Mouse (Mus musculus): ENCODE data around the gene Nme7. TPM values are rescaled to one million over a fixed set of nuclear protein-coding genes. Genes with fewer than 3 reads are reported as not detected.
A peak's percentile ranks its signal among the peaks of the same experiment; 100 is the strongest.

The Nme7 gene
- polyA plus RNA-seq, 1 experiment from 2014 or later, result 30.4 TPM

DNA sequence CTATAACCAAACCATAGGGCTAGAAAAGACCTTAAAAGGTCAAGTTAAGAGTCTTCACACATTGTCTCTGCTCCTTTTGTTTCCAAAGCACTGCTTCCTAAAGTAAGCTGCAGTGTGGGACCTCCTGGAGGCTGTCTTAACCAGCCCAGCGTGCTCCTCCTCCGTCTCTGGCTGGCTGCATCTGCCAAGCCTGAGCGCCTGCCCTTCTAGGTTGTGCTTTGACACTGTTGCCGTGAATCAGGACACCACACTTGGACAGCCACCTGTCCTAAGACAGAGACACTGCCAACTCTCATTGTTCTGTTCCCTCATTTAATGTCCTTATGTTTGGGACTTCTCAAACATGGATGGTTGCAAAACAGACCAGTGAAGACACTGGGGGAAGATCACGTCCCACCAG, 102.6 kb downstream of the Nme7 start:
- no peaks in the 10 kb centered on the region for H3K4me1 ChIP-seq (replicated peaks; ENCODE audit: control insufficient read depth, insufficient read depth, low read length)
- H3K36me3 ChIP-seq (ENCODE audit: control insufficient read depth, insufficient read depth, low read length), result no peaks in the 10 kb centered on the region
- no peaks in the 10 kb centered on the region for H3K27me3 ChIP-seq (ENCODE audit: control insufficient read depth, insufficient read depth, low read length)
- DNase-seq (ENCODE audit: low spot score) (no peak), ATAC-seq (ENCODE audit: low FRiP score) (no peak)
- WGBS, result 43% methylated on average over 5 of the region's 5 CpGs
- H3K9ac ChIP-seq (ENCODE audit: low read depth, low read length), result no peak overlapping the region
- H3K4me3 ChIP-seq (ENCODE audit: low read depth, low read length), result no peak overlapping the region
- 0 out of 2 replicates have a peak, but pooled peaks cover 2% of the 10 kb centered on the region for H3K9me3 ChIP-seq (ENCODE audit: control insufficient read depth, low read length)
- no peak overlapping the region for H3K4me2 ChIP-seq (replicated peaks; ENCODE audit: low read depth, low read length)
- H3K27ac ChIP-seq (ENCODE audit: low read depth, low read length), result no peak overlapping the region

DNA sequence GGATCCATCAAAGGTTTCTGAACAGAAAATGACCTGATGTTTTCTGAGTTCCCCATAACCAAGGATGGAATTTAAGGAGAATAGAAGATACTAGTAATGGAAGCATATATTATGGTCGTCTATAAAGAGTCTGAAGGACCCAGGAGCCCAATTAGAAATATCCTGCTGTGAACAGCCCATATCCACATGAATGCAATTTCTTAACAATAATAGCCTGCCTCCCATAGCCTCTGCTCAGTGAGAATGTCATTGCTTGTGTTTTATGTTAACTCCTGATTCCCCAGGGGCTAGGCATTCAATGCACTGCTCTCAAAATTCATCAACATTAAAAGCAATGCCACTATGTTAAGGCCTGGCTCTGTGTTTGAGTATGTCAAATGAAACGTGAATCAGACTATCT, 104.7 kb downstream of the Nme7 start:
- 41% methylated on average over 2 of the region's 2 CpGs for WGBS
- Histone ChIP-seq H3K36me3 (ENCODE audit: control insufficient read depth, insufficient read depth, low read length) (no peaks in the 10 kb centered on the region), H3K27me3 (ENCODE audit: control insufficient read depth, insufficient read depth, low read length) (no peaks in the 10 kb centered on the region), H3K9ac (ENCODE audit: low read depth, low read length) (no peak overlapping the region), H3K4me3 (ENCODE audit: low read depth, low read length) (no peak overlapping the region), H3K4me1 (replicated peaks; ENCODE audit: control insufficient read depth, insufficient read depth, low read length) (no peaks in the 10 kb centered on the region), H3K4me2 (replicated peaks; ENCODE audit: low read depth, low read length) (no peak overlapping the region), H3K27ac (ENCODE audit: low read depth, low read length) (no peak overlapping the region), H3K9me3 (ENCODE audit: control insufficient read depth, low read length) (no peaks in the 10 kb centered on the region)
- DNase-seq (ENCODE audit: low spot score), result peak; percentile 12
- ATAC-seq (ENCODE audit: low FRiP score), result peak; percentile 47; the same call in 1 of the 2 replicates

DNA sequence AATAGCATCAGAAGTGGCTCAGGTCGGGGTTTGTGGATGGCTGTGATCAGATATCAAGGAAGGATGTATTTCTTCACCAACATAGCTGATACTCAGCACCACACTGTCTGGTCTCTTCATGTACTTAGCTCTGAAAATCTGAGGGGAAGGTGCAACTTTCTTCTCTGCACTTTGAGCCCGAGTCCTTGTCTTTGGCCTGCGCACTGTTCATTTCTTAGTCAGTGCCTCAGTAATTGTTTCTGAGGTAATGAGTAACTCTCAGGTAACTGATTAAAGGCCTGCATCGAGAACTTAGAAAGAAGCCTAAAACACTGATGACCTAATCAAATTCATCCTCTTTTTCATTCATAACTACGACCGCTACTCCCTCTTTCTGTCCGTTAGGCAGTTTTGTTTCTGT, 107.4 kb downstream of the Nme7 start:
- no peaks in the 10 kb centered on the region for H3K4me1 ChIP-seq (replicated peaks; ENCODE audit: control insufficient read depth, insufficient read depth, low read length)
- DNase-seq (ENCODE audit: low spot score) (no peak), ATAC-seq (ENCODE audit: low FRiP score) (no peak)
- H3K27me3 ChIP-seq (ENCODE audit: control insufficient read depth, insufficient read depth, low read length), result no peaks in the 10 kb centered on the region
- H3K27ac ChIP-seq (ENCODE audit: low read depth, low read length), result no peak overlapping the region
- no peak overlapping the region for H3K9ac ChIP-seq (ENCODE audit: low read depth, low read length)
- no peaks in the 10 kb centered on the region for H3K9me3 ChIP-seq (ENCODE audit: control insufficient read depth, low read length)
- H3K36me3 ChIP-seq (ENCODE audit: control insufficient read depth, insufficient read depth, low read length), result no peaks in the 10 kb centered on the region
- WGBS, result 87% methylated on average over 7 of the region's 7 CpGs
- H3K4me3 ChIP-seq (ENCODE audit: low read depth, low read length), result no peak overlapping the region
- no peak overlapping the region for H3K4me2 ChIP-seq (replicated peaks; ENCODE audit: low read depth, low read length)

DNA sequence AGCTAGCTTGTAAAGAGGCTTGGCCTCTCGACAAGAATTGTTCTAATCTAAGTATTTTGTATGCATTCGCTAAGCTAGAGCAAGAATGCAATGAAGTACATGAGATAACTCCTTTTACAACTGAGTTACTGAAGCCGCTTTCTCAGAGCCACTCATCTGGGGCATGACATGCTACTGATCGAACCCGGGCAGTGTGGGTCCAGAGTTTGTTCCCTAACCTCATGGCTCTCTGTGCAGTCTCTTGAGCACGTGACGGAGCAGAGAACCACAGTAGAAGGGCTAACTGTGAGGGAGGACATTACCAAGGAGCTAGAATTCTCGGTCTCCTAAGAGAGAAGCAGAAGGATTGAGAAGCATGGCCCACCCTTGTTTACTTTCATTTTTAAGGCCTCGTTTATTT, 109.0 kb downstream of the Nme7 start:
- 97% methylated on average over 9 of the region's 9 CpGs for WGBS
- no peak overlapping the region for H3K27ac ChIP-seq (ENCODE audit: low read depth, low read length)
- H3K4me2 ChIP-seq (replicated peaks; ENCODE audit: low read depth, low read length), result no peak overlapping the region
- no peaks in the 10 kb centered on the region for H3K27me3 ChIP-seq (ENCODE audit: control insufficient read depth, insufficient read depth, low read length)
- no peak overlapping the region for H3K4me3 ChIP-seq (ENCODE audit: low read depth, low read length)
- H3K36me3 ChIP-seq (ENCODE audit: control insufficient read depth, insufficient read depth, low read length), result no peaks in the 10 kb centered on the region
- DNase-seq (ENCODE audit: low spot score) (no peak), ATAC-seq (ENCODE audit: low FRiP score) (no peak)
- no peak overlapping the region for H3K9ac ChIP-seq (ENCODE audit: low read depth, low read length)
- no peaks in the 10 kb centered on the region for H3K9me3 ChIP-seq (ENCODE audit: control insufficient read depth, low read length)
- H3K4me1 ChIP-seq (replicated peaks; ENCODE audit: control insufficient read depth, insufficient read depth, low read length), result no peaks in the 10 kb centered on the region

DNA sequence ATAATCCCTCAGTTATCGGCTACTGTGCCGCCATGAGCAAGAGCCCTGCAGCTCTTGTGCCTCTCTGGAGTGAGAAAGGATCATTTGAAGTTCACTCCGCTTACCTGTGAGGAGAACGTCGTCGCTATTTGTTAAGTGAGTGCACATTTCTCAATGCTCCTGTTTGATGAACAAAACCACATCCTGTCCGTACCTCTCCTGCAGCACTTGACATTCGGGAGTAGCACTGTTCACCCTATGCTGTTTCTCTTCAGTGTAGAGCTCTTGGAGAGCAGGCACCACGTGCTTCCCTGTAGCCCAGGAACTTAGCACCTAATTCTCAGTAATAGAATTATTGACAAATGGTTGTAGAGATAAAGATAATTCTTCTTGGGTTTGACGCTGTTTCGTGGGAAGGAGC, 109.7 kb downstream of the Nme7 start:
- WGBS, result 94% methylated on average over 11 of the region's 11 CpGs
- H3K9me3 ChIP-seq (ENCODE audit: control insufficient read depth, low read length), result no peaks in the 10 kb centered on the region
- H3K36me3 ChIP-seq (ENCODE audit: control insufficient read depth, insufficient read depth, low read length), result no peaks in the 10 kb centered on the region
- no peak overlapping the region for H3K9ac ChIP-seq (ENCODE audit: low read depth, low read length)
- no peak overlapping the region for H3K4me2 ChIP-seq (replicated peaks; ENCODE audit: low read depth, low read length)
- no peak for DNase-seq (ENCODE audit: low spot score)
- no peaks in the 10 kb centered on the region for H3K27me3 ChIP-seq (ENCODE audit: control insufficient read depth, insufficient read depth, low read length)
- H3K4me3 ChIP-seq (ENCODE audit: low read depth, low read length), result no peak overlapping the region
- no peak overlapping the region for H3K27ac ChIP-seq (ENCODE audit: low read depth, low read length)
- no peak for ATAC-seq (ENCODE audit: low FRiP score)
- no peaks in the 10 kb centered on the region for H3K4me1 ChIP-seq (replicated peaks; ENCODE audit: control insufficient read depth, insufficient read depth, low read length)

DNA sequence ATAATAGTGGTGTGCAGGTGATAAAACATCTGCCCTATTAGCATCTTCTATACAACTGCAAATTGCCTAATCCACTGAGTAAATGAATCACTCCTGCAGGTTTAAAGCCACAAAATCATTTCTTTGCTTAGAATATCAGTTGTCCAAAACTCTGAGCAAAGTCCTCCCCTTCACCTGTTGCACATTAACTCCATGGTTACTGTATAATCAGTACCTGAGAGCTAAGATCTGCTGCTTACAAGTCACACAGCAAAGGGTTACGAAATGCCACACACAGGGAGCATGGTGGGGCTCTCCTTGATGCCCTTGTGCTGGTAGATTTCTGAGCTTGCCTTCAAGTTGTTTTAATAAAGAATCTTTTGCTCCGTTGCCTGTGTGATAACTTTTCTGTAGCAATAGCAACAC, 111.4 kb downstream of the Nme7 start:
- no peak for ATAC-seq (ENCODE audit: low FRiP score)
- H3K9ac ChIP-seq (ENCODE audit: low read depth, low read length), result no peak overlapping the region
- no peak overlapping the region for H3K4me3 ChIP-seq (ENCODE audit: low read depth, low read length)
- 75% methylated on average over 2 of the region's 2 CpGs for WGBS
- no peak overlapping the region for H3K4me2 ChIP-seq (replicated peaks; ENCODE audit: low read depth, low read length)
- no peaks in the 10 kb centered on the region for H3K36me3 ChIP-seq (ENCODE audit: control insufficient read depth, insufficient read depth, low read length)
- no peaks in the 10 kb centered on the region for H3K9me3 ChIP-seq (ENCODE audit: control insufficient read depth, low read length)
- no peak overlapping the region for H3K27ac ChIP-seq (ENCODE audit: low read depth, low read length)
- no peaks in the 10 kb centered on the region for H3K27me3 ChIP-seq (ENCODE audit: control insufficient read depth, insufficient read depth, low read length)
- no peak for DNase-seq (ENCODE audit: low spot score)
- no peaks in the 10 kb centered on the region for H3K4me1 ChIP-seq (replicated peaks; ENCODE audit: control insufficient read depth, insufficient read depth, low read length)

DNA sequence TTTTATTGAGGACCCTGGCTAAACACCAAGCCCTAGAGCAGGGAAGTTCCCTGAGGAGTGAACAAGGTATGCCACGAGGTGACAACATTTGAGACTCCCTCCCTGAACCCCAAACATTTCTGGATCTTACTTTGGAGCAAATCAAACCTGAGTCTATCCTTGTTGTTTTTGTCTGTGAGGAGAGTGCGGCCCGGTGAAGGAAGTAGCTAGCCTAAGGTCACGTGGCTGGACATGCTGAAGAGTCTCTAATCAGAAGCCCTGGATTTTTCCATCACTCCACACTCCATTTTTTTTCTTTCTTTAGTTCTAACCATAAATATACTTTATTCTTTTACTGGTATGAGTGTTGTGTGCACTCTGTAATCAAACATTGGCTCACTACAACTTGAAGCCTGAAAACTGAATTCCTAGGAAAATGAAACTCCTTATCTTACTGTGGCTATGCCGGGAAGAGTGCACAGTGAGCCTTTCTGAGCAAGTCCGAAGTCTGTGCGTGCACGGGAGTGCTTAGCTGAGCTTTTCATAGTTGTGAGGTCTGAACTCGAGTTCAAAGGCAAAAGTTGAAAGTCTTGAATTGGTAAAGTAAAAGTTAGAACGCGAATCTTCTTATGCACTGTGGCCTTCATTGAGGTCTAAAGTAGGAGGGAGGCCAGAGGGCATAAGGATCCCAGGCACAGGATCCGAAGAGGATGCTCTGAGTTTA, 112.9 kb downstream of the Nme7 start:
- H3K27me3 ChIP-seq (ENCODE audit: control insufficient read depth, insufficient read depth, low read length), result no peaks in the 10 kb centered on the region
- ATAC-seq (ENCODE audit: low FRiP score) (no peak), DNase-seq (ENCODE audit: low spot score) (no peak)
- no peaks in the 10 kb centered on the region for H3K36me3 ChIP-seq (ENCODE audit: control insufficient read depth, insufficient read depth, low read length)
- WGBS, result 89% methylated on average over 12 of the region's 12 CpGs
- H3K4me1 ChIP-seq (replicated peaks; ENCODE audit: control insufficient read depth, insufficient read depth, low read length), result no peaks in the 10 kb centered on the region
- H3K9ac ChIP-seq (ENCODE audit: low read depth, low read length), result no peak overlapping the region
- no peaks in the 10 kb centered on the region for H3K9me3 ChIP-seq (ENCODE audit: control insufficient read depth, low read length)
- no peak overlapping the region for H3K27ac ChIP-seq (ENCODE audit: low read depth, low read length)
- no peak overlapping the region for H3K4me2 ChIP-seq (replicated peaks; ENCODE audit: low read depth, low read length)
- no peak overlapping the region for H3K4me3 ChIP-seq (ENCODE audit: low read depth, low read length)

DNA sequence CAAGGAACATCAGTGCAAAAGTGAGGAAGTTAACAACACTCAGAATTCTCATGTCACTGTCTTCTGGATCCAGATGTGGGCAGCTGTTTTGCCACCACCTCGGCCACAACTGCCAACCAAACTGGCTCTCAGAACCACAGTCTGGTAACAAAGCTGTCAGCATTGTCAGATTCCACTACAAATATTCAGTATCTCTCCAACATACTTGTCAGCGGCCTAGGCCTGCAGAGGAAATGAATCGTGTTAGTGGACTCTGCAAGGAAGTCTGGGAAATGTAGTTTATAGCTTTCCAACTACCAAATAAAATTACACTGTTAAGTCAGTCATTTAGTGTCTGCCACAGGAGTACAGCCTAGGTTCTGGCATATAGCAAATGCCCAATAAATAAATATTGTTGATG, 113.7 kb downstream of the Nme7 start:
- H3K9ac ChIP-seq (ENCODE audit: low read depth, low read length), result no peak overlapping the region
- ATAC-seq (ENCODE audit: low FRiP score), result no peak
- H3K27me3 ChIP-seq (ENCODE audit: control insufficient read depth, insufficient read depth, low read length), result no peaks in the 10 kb centered on the region
- no peak overlapping the region for H3K4me3 ChIP-seq (ENCODE audit: low read depth, low read length)
- H3K36me3 ChIP-seq (ENCODE audit: control insufficient read depth, insufficient read depth, low read length), result no peaks in the 10 kb centered on the region
- H3K27ac ChIP-seq (ENCODE audit: low read depth, low read length), result no peak overlapping the region
- WGBS, result 85% methylated on average over 3 of the region's 3 CpGs
- no peaks in the 10 kb centered on the region for H3K4me1 ChIP-seq (replicated peaks; ENCODE audit: control insufficient read depth, insufficient read depth, low read length)
- no peak overlapping the region for H3K4me2 ChIP-seq (replicated peaks; ENCODE audit: low read depth, low read length)
- no peaks in the 10 kb centered on the region for H3K9me3 ChIP-seq (ENCODE audit: control insufficient read depth, low read length)
- DNase-seq (ENCODE audit: low spot score), result no peak

DNA sequence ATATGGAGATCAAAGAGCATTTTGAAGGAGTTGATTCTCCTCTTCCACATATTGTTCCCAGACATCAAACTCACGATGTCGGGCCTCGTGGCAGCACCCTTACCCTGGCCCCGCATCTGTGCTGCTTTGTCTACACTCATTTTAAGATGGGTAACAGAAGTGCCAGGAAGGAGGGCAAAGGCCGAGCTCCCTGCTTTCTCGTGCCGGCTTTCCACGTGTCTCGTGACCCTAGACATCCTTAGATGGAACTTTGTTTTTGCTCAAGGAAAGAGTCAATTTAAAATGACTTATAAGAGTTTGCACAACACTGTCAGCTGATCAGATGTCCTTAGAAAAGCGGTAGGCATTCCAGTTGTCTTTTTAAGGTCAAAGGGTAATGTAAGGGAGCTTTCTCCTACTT, 114.4 kb downstream of the Nme7 start:
- Histone ChIP-seq H3K4me2 (replicated peaks; ENCODE audit: low read depth, low read length) (no peak overlapping the region), H3K4me1 (replicated peaks; ENCODE audit: control insufficient read depth, insufficient read depth, low read length) (no peaks in the 10 kb centered on the region), H3K27me3 (ENCODE audit: control insufficient read depth, insufficient read depth, low read length) (no peaks in the 10 kb centered on the region), H3K9ac (ENCODE audit: low read depth, low read length) (no peak overlapping the region), H3K27ac (ENCODE audit: low read depth, low read length) (no peak overlapping the region), H3K4me3 (ENCODE audit: low read depth, low read length) (no peak overlapping the region), H3K36me3 (ENCODE audit: control insufficient read depth, insufficient read depth, low read length) (no peaks in the 10 kb centered on the region), H3K9me3 (ENCODE audit: control insufficient read depth, low read length) (no peaks in the 10 kb centered on the region)
- DNase-seq (ENCODE audit: low spot score) (no peak), ATAC-seq (ENCODE audit: low FRiP score) (no peak)
- WGBS, result 74% methylated on average over 10 of the region's 10 CpGs

All from hindbrain, embryonic 11.5 days (tissue).